Mouse (Mus musculus) hindbrain, embryonic 11.5 days (tissue): Measurements from ENCODE around the gene Tshz2. TPM values are rescaled to one million over a fixed set of nuclear protein-coding genes. Genes with fewer than 3 reads are reported as not detected.

Experiments
- ATAC-seq: fragments of 200-750 bp; cut with Nextera tagmentation; 2 replicates; pipeline ENCODE4 v1.8.0; 2017; ENCODE audit warnings: mild to moderate bottlenecking, moderate TSS enrichment, moderate library complexity; ENCODE audit not compliant: low FRiP score
- DNase-seq: peaks from one replicate; pipeline ENCODE4 v3.0.0-alpha.2; 2015; ENCODE audit warnings: low spot score
- H3K27ac ChIP-seq: fragments of 300-500 bp; sonication (generic); 2 replicates; pipeline ENCODE4 v1.5.1; 2014; ENCODE audit warnings: mild to moderate bottlenecking, low read depth, low read length
- H3K27me3 ChIP-seq: fragments of 300-500 bp; sonication (generic); 2 replicates; pipeline ENCODE4 v1.6.1; 2014; ENCODE audit warnings: mild to moderate bottlenecking, low read length, moderate library complexity, mixed read lengths; ENCODE audit not compliant: control insufficient read depth, insufficient read depth
- H3K36me3 ChIP-seq: fragments of 300-500 bp; sonication (generic); 2 replicates; pipeline ENCODE4 v1.6.1; 2014; ENCODE audit warnings: mild to moderate bottlenecking, low read length, moderate library complexity, mixed read lengths; ENCODE audit not compliant: control insufficient read depth, insufficient read depth
- H3K4me1 ChIP-seq: fragments of 300-500 bp; sonication (generic); replicated peaks from 2 replicates; pipeline ENCODE4 v1.6.1; 2014; ENCODE audit warnings: low read length, mixed read lengths; ENCODE audit not compliant: control insufficient read depth, insufficient read depth
- H3K4me2 ChIP-seq: fragments of 300-500 bp; sonication (generic); replicated peaks from 2 replicates; pipeline ENCODE4 v1.6.1; 2014; ENCODE audit warnings: mild to moderate bottlenecking, low read depth, low read length
- H3K4me3 ChIP-seq: fragments of 300-500 bp; sonication (generic); 2 replicates; pipeline ENCODE4 v1.5.1; 2014; ENCODE audit warnings: low read depth, low read length
- H3K9ac ChIP-seq: fragments of 300-500 bp; sonication (generic); 2 replicates; pipeline ENCODE4 v1.6.1; 2014; ENCODE audit warnings: low read depth, low read length
- H3K9me3 ChIP-seq: fragments of 300-500 bp; sonication (generic); 2 replicates; pipeline ENCODE4 v1.6.1; 2016; ENCODE audit warnings: low read length; ENCODE audit not compliant: control insufficient read depth
- WGBS: fragments of 180-500 bp; shearing (Covaris S2); extraction: QIAGEN DNeasy Blood & Tissue Kit; methylation state at CpG from one replicate; pipeline ENCODE4 v1.1.7; 2014; 5-methylcytosine and 5-hydroxymethylcytosine counted together
- polyA plus RNA-seq: library from polyadenylated mRNA; unstranded; fragments of >200 nt; fragmentation: Nextera tagmentation; extraction: Ambion mirVana; gene quantifications from 2 replicates; pipeline ENCODE4 v1.2.1, GENCODE M21; 2014

Tshz2 gene
- polyA plus RNA-seq, 1 experiment from 2014 or later: 6.4 TPM

- no peak overlapping the region for H3K27ac ChIP-seq
- H3K9me3 ChIP-seq: no peaks in the 10 kb centered on the region
- DNase-seq (peak; percentile 55), ATAC-seq (no peak)
- H3K36me3 ChIP-seq: no peaks in the 10 kb centered on the region
- 34% methylated on average over 7 of the region's 7 CpGs for WGBS
- H3K27me3 ChIP-seq: no peaks in the 10 kb centered on the region
- 0 out of 2 replicates have a peak, but pooled peaks cover 5% of the 10 kb centered on the region for H3K4me1 ChIP-seq
- H3K4me3 ChIP-seq: no peak overlapping the region
- H3K4me2 ChIP-seq: no peak overlapping the region
- peak overlapping the region; percentile 40; the same call in 1 of the 2 replicates for H3K9ac ChIP-seq
Observed at GRCm38 (mm10) chr2:169834602-169835001, 201.8 kb downstream of the Tshz2 start.

GRCm38 (mm10) chr2:169837031-169837605, 204.3 kb downstream of the Tshz2 start:
- ATAC-seq (no peak), DNase-seq (no peak)
- 89% methylated on average over 7 of the region's 7 CpGs for WGBS
- Histone ChIP-seq H3K4me2 (no peak overlapping the region), H3K4me1 (0 out of 2 replicates have a peak, but pooled peaks cover 5% of the 10 kb centered on the region), H3K9me3 (no peaks in the 10 kb centered on the region), H3K27me3 (no peaks in the 10 kb centered on the region), H3K36me3 (no peaks in the 10 kb centered on the region), H3K27ac (no peak overlapping the region), H3K9ac (no peak overlapping the region), H3K4me3 (no peak overlapping the region)

- Histone ChIP-seq H3K36me3 (no peaks in the 10 kb centered on the region), H3K4me2 (no peak overlapping the region), H3K4me1 (0 out of 2 replicates have a peak, but pooled peaks cover 5% of the 10 kb centered on the region), H3K27me3 (no peaks in the 10 kb centered on the region), H3K9me3 (no peaks in the 10 kb centered on the region), H3K4me3 (no peak overlapping the region), H3K27ac (no peak overlapping the region), H3K9ac (no peak overlapping the region)
- no peak for DNase-seq
- ATAC-seq: no peak
- 93% methylated on average over 13 of the region's 13 CpGs for WGBS
Observed at GRCm38 (mm10) chr2:169838521-169838920, 205.7 kb downstream of the Tshz2 start.

- no peaks in the 10 kb centered on the region for H3K4me1 ChIP-seq
- no peaks in the 10 kb centered on the region for H3K36me3 ChIP-seq
- H3K9ac ChIP-seq: no peak overlapping the region
- ATAC-seq (no peak), DNase-seq (no peak)
- H3K27me3 ChIP-seq: no peaks in the 10 kb centered on the region
- 74% methylated on average over 10 of the region's 10 CpGs for WGBS
- H3K9me3 ChIP-seq: no peaks in the 10 kb centered on the region
- no peak overlapping the region for H3K4me3 ChIP-seq
- H3K4me2 ChIP-seq: no peak overlapping the region
- no peak overlapping the region for H3K27ac ChIP-seq
Observed at GRCm38 (mm10) chr2:169841442-169841841, 208.6 kb downstream of the Tshz2 start.

- Histone ChIP-seq H3K9me3 (no peaks in the 10 kb centered on the region), H3K4me2 (no peak overlapping the region), H3K9ac (no peak overlapping the region), H3K27me3 (no peaks in the 10 kb centered on the region), H3K36me3 (no peaks in the 10 kb centered on the region), H3K4me3 (no peak overlapping the region), H3K4me1 (no peaks in the 10 kb centered on the region), H3K27ac (no peak overlapping the region)
- 88% methylated on average over 6 of the region's 6 CpGs for WGBS
- ATAC-seq (no peak), DNase-seq (no peak)
Observed at GRCm38 (mm10) chr2:169842494-169842893, 209.7 kb downstream of the Tshz2 start.

GRCm38 (mm10) chr2:169843553-169843952, 210.7 kb downstream of the Tshz2 start:
- Histone ChIP-seq H3K36me3 (no peaks in the 10 kb centered on the region), H3K4me3 (no peak overlapping the region), H3K9me3 (no peaks in the 10 kb centered on the region), H3K4me1 (no peaks in the 10 kb centered on the region), H3K4me2 (no peak overlapping the region), H3K27ac (no peak overlapping the region), H3K27me3 (no peaks in the 10 kb centered on the region), H3K9ac (no peak overlapping the region)
- ATAC-seq: no peak
- WGBS: 80% methylated on average over 6 of the region's 6 CpGs
- DNase-seq: no peak

GRCm38 (mm10) chr2:169849077-169849476, 216.3 kb downstream of the Tshz2 start:
- 41% methylated on average over 7 of the region's 7 CpGs for WGBS
- Histone ChIP-seq H3K9ac (no peak overlapping the region), H3K9me3 (no peaks in the 10 kb centered on the region), H3K4me3 (no peak overlapping the region), H3K4me1 (no peaks in the 10 kb centered on the region), H3K27me3 (no peaks in the 10 kb centered on the region), H3K4me2 (no peak overlapping the region), H3K27ac (no peak overlapping the region), H3K36me3 (no peaks in the 10 kb centered on the region)
- DNase-seq (peak; percentile 44), ATAC-seq (no peak)

- ATAC-seq: no peak
- no peak overlapping the region for H3K9ac ChIP-seq
- H3K36me3 ChIP-seq: no peaks in the 10 kb centered on the region
- H3K9me3 ChIP-seq: no peaks in the 10 kb centered on the region
- no peaks in the 10 kb centered on the region for H3K27me3 ChIP-seq
- DNase-seq: no peak
- WGBS: 80% methylated on average over 3 of the region's 3 CpGs
- H3K4me1 ChIP-seq: no peaks in the 10 kb centered on the region
- no peak overlapping the region for H3K27ac ChIP-seq
- no peak overlapping the region for H3K4me3 ChIP-seq
- H3K4me2 ChIP-seq: no peak overlapping the region
Observed at GRCm38 (mm10) chr2:169849541-169849940, 216.7 kb downstream of the Tshz2 start.

GRCm38 (mm10) chr2:169851606-169852005, 218.8 kb downstream of the Tshz2 start:
- no peaks in the 10 kb centered on the region for H3K4me1 ChIP-seq
- H3K27ac ChIP-seq: no peak overlapping the region
- no peak overlapping the region for H3K4me2 ChIP-seq
- DNase-seq (no peak), ATAC-seq (no peak)
- no peak overlapping the region for H3K9ac ChIP-seq
- no peaks in the 10 kb centered on the region for H3K27me3 ChIP-seq
- no peaks in the 10 kb centered on the region for H3K9me3 ChIP-seq
- no peaks in the 10 kb centered on the region for H3K36me3 ChIP-seq
- no peak overlapping the region for H3K4me3 ChIP-seq
- WGBS: 85% methylated on average over 5 of the region's 5 CpGs
